Mouse (Mus musculus): ENCODE measurements around the gene Kdm7a. TPM values are rescaled to one million over a fixed set of nuclear protein-coding genes. Genes with fewer than 3 reads are reported as not detected.

The Kdm7a gene
- polyA plus RNA-seq, 1 experiment from 2014 or later: 8.5 TPM

DNA sequence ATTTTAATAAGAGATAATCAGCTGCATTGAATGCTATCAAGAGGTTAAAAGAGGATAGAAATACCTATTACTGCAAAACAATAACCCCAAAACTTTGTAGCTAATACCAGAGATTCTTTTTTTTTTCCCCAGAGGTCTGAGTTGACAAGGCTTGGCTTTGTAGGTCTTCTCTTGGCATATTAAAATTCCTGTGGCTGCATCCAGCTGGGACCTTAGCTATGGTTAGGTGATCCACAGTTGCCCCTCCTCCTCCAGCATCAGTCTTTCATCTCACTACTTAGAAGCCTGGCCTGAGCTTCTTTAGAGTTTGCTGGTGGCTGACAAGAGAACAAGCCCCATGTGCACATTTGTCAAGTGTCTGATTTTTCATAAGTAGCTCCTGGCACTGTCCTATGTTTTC, 81.9 kb downstream of the Kdm7a start:
- no peaks in the 10 kb centered on the region; the same call in 1 of the 2 replicates for H3K27me3 ChIP-seq (replicated peaks; ENCODE audit: control insufficient read depth, insufficient read depth, low read length)
- no peaks in the 10 kb centered on the region; the same call in 1 of the 2 replicates for H3K9me3 ChIP-seq (ENCODE audit: control insufficient read depth, low read length)
- no peaks in the 10 kb centered on the region for H3K36me3 ChIP-seq (ENCODE audit: control insufficient read depth, insufficient read depth, low read length)
- ATAC-seq (replicated peaks; ENCODE audit: low FRiP score) (no peak), DNase-seq (ENCODE audit: low spot score) (no peak)
- H3K9ac ChIP-seq (ENCODE audit: low read depth, low read length): no peak overlapping the region
- H3K27ac ChIP-seq (ENCODE audit: low read depth, low read length): no peak overlapping the region
- H3K4me2 ChIP-seq: no peak overlapping the region
- no peak overlapping the region for H3K4me3 ChIP-seq (ENCODE audit: low read depth, low read length)
- no peaks in the 10 kb centered on the region for H3K4me1 ChIP-seq (replicated peaks; ENCODE audit: control insufficient read depth, insufficient read depth, low read length)

DNA sequence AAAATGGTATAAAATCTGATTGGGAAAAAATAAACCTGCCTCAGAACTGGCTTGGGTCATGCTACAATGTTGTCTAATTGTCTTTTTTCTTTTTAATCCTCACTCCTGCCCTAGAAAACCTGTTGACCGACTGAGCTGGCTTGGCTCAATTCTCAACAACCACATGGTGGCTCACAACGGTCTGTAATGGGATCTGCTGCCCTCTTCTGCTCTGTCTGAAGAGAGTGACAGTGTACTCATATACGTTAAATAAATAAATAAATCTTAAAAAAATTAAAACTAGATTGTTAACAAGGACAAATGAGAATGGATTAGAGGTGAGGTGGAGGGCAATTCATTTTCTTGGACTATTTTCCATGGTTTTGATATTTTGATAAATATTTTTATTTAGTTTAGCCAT, 85.9 kb downstream of the Kdm7a start:
- no peaks in the 10 kb centered on the region for H3K36me3 ChIP-seq (ENCODE audit: control insufficient read depth, insufficient read depth, low read length)
- H3K4me3 ChIP-seq (ENCODE audit: low read depth, low read length): no peak overlapping the region
- no peak overlapping the region for H3K27ac ChIP-seq (ENCODE audit: low read depth, low read length)
- no peak overlapping the region for H3K4me2 ChIP-seq
- peaks cover 3% of the 10 kb centered on the region; the same call in 1 of the 2 replicates for H3K9me3 ChIP-seq (ENCODE audit: control insufficient read depth, low read length)
- no peak overlapping the region for H3K9ac ChIP-seq (ENCODE audit: low read depth, low read length)
- no peak for DNase-seq (ENCODE audit: low spot score)
- peaks cover 37% of the 10 kb centered on the region for H3K27me3 ChIP-seq (replicated peaks; ENCODE audit: control insufficient read depth, insufficient read depth, low read length)
- ATAC-seq (replicated peaks; ENCODE audit: low FRiP score): no peak
- WGBS: 47% methylated on average over 3 of the region's 3 CpGs
- H3K4me1 ChIP-seq (replicated peaks; ENCODE audit: control insufficient read depth, insufficient read depth, low read length): no peaks in the 10 kb centered on the region

DNA sequence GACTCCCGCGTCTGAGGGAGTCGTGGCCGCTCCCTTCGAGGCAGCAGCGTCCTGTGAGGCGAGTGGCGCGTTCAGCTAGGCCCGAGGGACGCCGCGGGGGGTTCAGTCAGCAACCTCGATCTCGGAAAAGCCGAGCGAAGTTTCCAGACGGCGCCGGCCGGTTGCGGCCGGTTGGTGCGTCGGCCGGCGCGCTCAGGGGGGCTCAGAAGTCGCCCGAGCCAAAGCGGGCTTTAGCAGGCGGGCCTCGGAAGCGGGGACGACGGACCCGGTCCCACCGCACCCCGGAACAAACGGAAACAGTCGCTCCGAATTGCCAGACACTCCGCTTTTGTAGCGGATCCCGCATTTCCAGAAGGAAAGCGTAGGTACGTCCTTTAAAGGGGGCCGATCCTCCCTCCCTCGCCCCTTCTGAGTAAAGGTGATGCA, 88.1 kb downstream of the Kdm7a start:
- no peaks in the 10 kb centered on the region for H3K36me3 ChIP-seq (ENCODE audit: control insufficient read depth, insufficient read depth, low read length)
- H3K27ac ChIP-seq (ENCODE audit: low read depth, low read length): no peak overlapping the region
- H3K9me3 ChIP-seq (ENCODE audit: control insufficient read depth, low read length): peaks cover 3% of the 10 kb centered on the region; the same call in 1 of the 2 replicates
- peak overlapping the region; percentile 75 for H3K4me3 ChIP-seq (ENCODE audit: low read depth, low read length)
- H3K9ac ChIP-seq (ENCODE audit: low read depth, low read length): peak overlapping the region; percentile 64
- no peak for ATAC-seq (replicated peaks; ENCODE audit: low FRiP score)
- no peaks in the 10 kb centered on the region for H3K4me1 ChIP-seq (replicated peaks; ENCODE audit: control insufficient read depth, insufficient read depth, low read length)
- H3K27me3 ChIP-seq (replicated peaks; ENCODE audit: control insufficient read depth, insufficient read depth, low read length): peaks cover 42% of the 10 kb centered on the region
- 12% methylated on average over 49 of the region's 49 CpGs for WGBS
- no peak for DNase-seq (ENCODE audit: low spot score)
- H3K4me2 ChIP-seq: peak overlapping the region; percentile 72

DNA sequence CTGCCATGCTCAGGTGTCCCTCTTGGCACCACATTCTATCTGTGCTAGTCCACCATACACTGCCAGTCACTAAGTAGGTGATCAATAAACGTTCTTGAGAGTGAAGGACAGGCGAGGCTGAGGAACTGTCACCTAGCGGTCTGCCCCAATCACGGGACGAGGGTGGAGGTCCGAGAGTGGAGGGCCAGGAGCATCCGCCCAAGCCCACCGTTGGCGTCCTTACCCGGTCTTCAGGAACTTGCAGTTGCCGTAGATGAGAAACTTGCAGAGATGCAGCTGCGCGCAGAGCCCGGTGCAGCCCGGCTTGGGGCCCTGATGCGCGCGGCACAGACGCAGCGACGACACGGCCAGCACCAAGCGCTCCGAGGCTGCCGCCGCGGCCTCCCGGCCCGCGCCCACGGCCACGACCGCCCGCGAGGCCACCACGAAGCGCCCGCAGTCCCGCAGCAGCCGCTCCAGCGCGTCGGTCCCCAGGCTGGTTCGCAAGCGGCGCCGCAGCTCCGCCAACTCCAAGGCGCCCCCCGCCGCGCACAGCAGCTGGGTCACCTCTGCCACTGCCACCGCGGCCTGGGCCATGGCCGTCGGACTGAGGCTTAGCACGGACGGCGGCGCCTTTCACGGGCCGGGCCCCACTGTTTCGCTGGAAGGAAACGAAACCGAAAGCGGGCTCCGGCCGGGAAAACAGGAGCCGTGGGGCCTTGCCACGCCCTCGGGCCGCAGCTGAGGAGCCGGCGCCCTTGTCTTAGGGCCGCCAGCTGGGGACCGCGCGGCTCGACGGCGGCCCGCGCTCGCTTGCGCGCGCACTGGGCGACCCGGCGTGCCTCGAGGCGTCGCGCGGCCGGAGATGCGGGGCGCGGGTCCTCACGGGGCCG, 88.8 kb downstream of the Kdm7a start, which contains the start of gene Parp12:
Gene Parp12 (minus strand): TSS at position 766 of the 872 bp plus-strand sequence.
- no peak within 1 kb of the TSS for H3K27ac ChIP-seq (ENCODE audit: low read depth, low read length)
- H3K9me3 ChIP-seq (ENCODE audit: control insufficient read depth, low read length): peaks cover 3% of the 10 kb centered on the region; the same call in 1 of the 2 replicates
- H3K4me1 ChIP-seq (replicated peaks; ENCODE audit: control insufficient read depth, insufficient read depth, low read length): no peaks in the 10 kb centered on the region
- H3K4me3 ChIP-seq (ENCODE audit: low read depth, low read length): peak within 1 kb of the TSS; percentile 75
- DNase-seq (ENCODE audit: low spot score) (peak; percentile 72), ATAC-seq (replicated peaks; ENCODE audit: low FRiP score) (peak; percentile 79)
- WGBS: 1% methylated on average over 95 of the region's 101 CpGs
- peak within 1 kb of the TSS; percentile 64 for H3K9ac ChIP-seq (ENCODE audit: low read depth, low read length)
- peak within 1 kb of the TSS; percentile 72 for H3K4me2 ChIP-seq
- H3K36me3 ChIP-seq (ENCODE audit: control insufficient read depth, insufficient read depth, low read length): no peaks in the 10 kb centered on the region
- peaks cover 42% of the 10 kb centered on the region for H3K27me3 ChIP-seq (replicated peaks; ENCODE audit: control insufficient read depth, insufficient read depth, low read length)

DNA sequence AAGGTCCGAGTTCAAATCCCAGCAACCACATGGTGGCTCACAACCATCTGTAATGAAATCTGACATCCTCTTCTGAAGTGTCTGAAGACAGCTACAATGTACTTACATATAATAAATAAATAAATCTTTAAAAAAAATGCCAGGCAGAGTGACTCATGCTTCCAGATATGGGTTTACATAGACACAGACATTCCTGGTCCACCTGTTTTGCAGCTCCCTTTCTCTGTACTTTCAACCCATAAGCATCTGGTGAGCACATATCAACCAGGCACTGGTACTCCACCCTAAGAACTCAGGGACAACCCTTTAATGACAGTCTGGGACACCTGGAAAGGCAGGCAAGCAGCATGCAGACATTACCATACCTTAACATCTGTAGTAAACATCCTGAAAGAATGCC, 91.2 kb downstream of the Kdm7a start:
- H3K27ac ChIP-seq (ENCODE audit: low read depth, low read length): no peak overlapping the region
- H3K36me3 ChIP-seq (ENCODE audit: control insufficient read depth, insufficient read depth, low read length): no peaks in the 10 kb centered on the region
- no peak overlapping the region for H3K4me3 ChIP-seq (ENCODE audit: low read depth, low read length)
- ATAC-seq (replicated peaks; ENCODE audit: low FRiP score) (no peak), DNase-seq (ENCODE audit: low spot score) (no peak)
- H3K27me3 ChIP-seq (replicated peaks; ENCODE audit: control insufficient read depth, insufficient read depth, low read length): peaks cover 42% of the 10 kb centered on the region
- no peak overlapping the region for H3K4me2 ChIP-seq
- no peak overlapping the region for H3K9ac ChIP-seq (ENCODE audit: low read depth, low read length)
- WGBS: 66% methylated on average over 1 of the region's 1 CpGs
- H3K4me1 ChIP-seq (replicated peaks; ENCODE audit: control insufficient read depth, insufficient read depth, low read length): no peaks in the 10 kb centered on the region
- H3K9me3 ChIP-seq (ENCODE audit: control insufficient read depth, low read length): peaks cover 3% of the 10 kb centered on the region; the same call in 1 of the 2 replicates

DNA sequence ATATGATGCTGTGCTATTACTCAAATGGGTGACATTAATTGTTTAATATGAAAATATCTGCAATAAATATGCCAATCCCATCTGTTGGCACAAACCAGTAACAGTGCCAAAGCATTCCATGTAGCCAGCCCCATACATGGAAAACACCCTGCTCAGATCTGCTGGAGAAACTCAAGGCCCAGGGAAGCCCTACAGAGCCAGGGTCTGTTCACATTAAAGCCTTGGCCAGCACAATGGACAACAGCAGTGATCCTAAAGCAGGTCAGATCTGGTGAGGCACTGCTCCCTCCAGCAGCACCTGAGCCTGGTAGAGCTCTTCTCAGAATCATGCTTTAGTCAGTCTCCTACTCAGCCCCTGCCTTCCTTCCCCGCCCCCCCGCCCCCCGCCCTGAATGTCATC, 93.4 kb downstream of the Kdm7a start:
- ATAC-seq (replicated peaks; ENCODE audit: low FRiP score) (no peak), DNase-seq (ENCODE audit: low spot score) (no peak)
- no peaks in the 10 kb centered on the region for H3K4me1 ChIP-seq (replicated peaks; ENCODE audit: control insufficient read depth, insufficient read depth, low read length)
- no peak overlapping the region for H3K4me3 ChIP-seq (ENCODE audit: low read depth, low read length)
- H3K27me3 ChIP-seq (replicated peaks; ENCODE audit: control insufficient read depth, insufficient read depth, low read length): peaks cover 27% of the 10 kb centered on the region
- no peak overlapping the region for H3K4me2 ChIP-seq
- no peak overlapping the region for H3K27ac ChIP-seq (ENCODE audit: low read depth, low read length)
- H3K36me3 ChIP-seq (ENCODE audit: control insufficient read depth, insufficient read depth, low read length): no peaks in the 10 kb centered on the region
- 80% methylated on average over 3 of the region's 3 CpGs for WGBS
- no peak overlapping the region for H3K9ac ChIP-seq (ENCODE audit: low read depth, low read length)
- no peaks in the 10 kb centered on the region for H3K9me3 ChIP-seq (ENCODE audit: control insufficient read depth, low read length)

DNA sequence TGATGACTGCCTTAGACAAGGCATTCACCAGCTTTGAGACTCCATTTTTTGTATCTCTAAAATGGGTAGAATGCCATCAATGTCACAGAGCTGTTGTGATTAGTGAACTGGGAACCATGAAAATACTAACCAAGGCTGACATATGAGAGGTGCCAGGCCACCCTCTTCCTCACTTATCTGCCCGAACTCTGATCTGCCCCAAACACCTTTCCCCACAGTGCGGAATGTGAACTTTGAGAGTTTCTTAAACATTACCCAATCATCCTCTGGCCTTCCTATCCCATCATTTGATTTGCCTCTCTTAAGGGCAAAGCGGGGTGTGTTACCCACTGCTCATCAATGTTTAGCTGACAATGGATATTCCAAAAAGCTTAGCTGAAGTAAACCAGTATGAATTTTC, 93.9 kb downstream of the Kdm7a start:
- H3K36me3 ChIP-seq (ENCODE audit: control insufficient read depth, insufficient read depth, low read length): no peaks in the 10 kb centered on the region
- H3K9me3 ChIP-seq (ENCODE audit: control insufficient read depth, low read length): no peaks in the 10 kb centered on the region
- no peak for DNase-seq (ENCODE audit: low spot score)
- no peak overlapping the region for H3K4me2 ChIP-seq
- no peak for ATAC-seq (replicated peaks; ENCODE audit: low FRiP score)
- H3K27ac ChIP-seq (ENCODE audit: low read depth, low read length): no peak overlapping the region
- no peaks in the 10 kb centered on the region for H3K4me1 ChIP-seq (replicated peaks; ENCODE audit: control insufficient read depth, insufficient read depth, low read length)
- H3K27me3 ChIP-seq (replicated peaks; ENCODE audit: control insufficient read depth, insufficient read depth, low read length): peaks cover 23% of the 10 kb centered on the region
- 74% methylated on average over 3 of the region's 3 CpGs for WGBS
- H3K4me3 ChIP-seq (ENCODE audit: low read depth, low read length): no peak overlapping the region
- no peak overlapping the region for H3K9ac ChIP-seq (ENCODE audit: low read depth, low read length)

DNA sequence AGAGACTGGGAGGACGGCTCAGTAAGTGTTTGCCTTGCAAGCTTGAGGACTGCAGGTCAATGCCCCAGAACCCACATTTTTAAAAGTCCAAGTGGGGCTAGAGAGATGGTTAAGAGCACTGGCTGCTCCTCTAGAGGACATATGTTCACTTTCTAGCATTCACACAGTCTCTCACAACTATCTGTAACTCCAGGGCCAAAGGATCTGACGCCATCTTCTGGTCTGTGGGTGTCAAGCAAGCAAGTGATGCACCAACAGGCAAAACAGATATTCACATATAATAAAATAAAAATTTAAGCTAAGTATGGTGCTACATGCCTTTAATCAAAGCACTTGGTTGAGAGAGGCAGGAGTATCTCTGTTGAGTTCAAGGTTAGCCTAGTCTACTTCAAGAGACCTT, 99.8 kb downstream of the Kdm7a start:
- ATAC-seq (replicated peaks; ENCODE audit: low FRiP score) (no peak), DNase-seq (ENCODE audit: low spot score) (no peak)
- Histone ChIP-seq H3K4me3 (ENCODE audit: low read depth, low read length) (no peak overlapping the region), H3K27ac (ENCODE audit: low read depth, low read length) (no peak overlapping the region), H3K9ac (ENCODE audit: low read depth, low read length) (no peak overlapping the region), H3K27me3 (replicated peaks; ENCODE audit: control insufficient read depth, insufficient read depth, low read length) (no peaks in the 10 kb centered on the region), H3K36me3 (ENCODE audit: control insufficient read depth, insufficient read depth, low read length) (no peaks in the 10 kb centered on the region; the same call in 1 of the 2 replicates), H3K9me3 (ENCODE audit: control insufficient read depth, low read length) (no peaks in the 10 kb centered on the region), H3K4me2 (no peak overlapping the region), H3K4me1 (replicated peaks; ENCODE audit: control insufficient read depth, insufficient read depth, low read length) (no peaks in the 10 kb centered on the region)
- 58% methylated on average over 2 of the region's 2 CpGs for WGBS

DNA sequence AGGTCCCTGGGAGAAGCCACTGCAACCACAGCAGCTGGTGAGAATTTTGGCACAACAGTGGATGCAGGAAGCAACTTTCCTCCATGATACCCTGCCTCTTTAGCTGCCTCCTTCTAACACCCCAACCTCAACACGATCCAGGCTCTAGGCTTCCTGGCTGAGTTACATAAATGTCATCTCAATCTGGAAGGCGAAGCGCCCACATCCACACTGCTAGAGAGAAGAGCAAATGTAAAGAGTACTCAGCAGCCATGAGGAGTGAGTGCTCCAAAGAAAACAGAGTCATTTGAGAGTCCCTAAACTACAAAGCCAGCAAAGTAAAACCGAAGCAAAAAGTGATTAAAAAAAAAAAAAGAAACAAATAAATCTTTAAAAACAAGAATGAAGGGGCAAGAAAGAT, 102.0 kb downstream of the Kdm7a start:
- no peak overlapping the region for H3K9ac ChIP-seq (ENCODE audit: low read depth, low read length)
- no peak overlapping the region for H3K4me3 ChIP-seq (ENCODE audit: low read depth, low read length)
- H3K4me2 ChIP-seq: no peak overlapping the region
- ATAC-seq (replicated peaks; ENCODE audit: low FRiP score): no peak
- no peaks in the 10 kb centered on the region for H3K4me1 ChIP-seq (replicated peaks; ENCODE audit: control insufficient read depth, insufficient read depth, low read length)
- WGBS: 66% methylated on average over 4 of the region's 4 CpGs
- no peaks in the 10 kb centered on the region for H3K9me3 ChIP-seq (ENCODE audit: control insufficient read depth, low read length)
- no peak for DNase-seq (ENCODE audit: low spot score)
- H3K27ac ChIP-seq (ENCODE audit: low read depth, low read length): no peak overlapping the region
- H3K27me3 ChIP-seq (replicated peaks; ENCODE audit: control insufficient read depth, insufficient read depth, low read length): no peaks in the 10 kb centered on the region
- no peaks in the 10 kb centered on the region; the same call in 1 of the 2 replicates for H3K36me3 ChIP-seq (ENCODE audit: control insufficient read depth, insufficient read depth, low read length)
